Mouse (Mus musculus): ENCODE data around the gene Mid1ip1. TPM values are rescaled to one million over a fixed set of nuclear protein-coding genes. Genes with fewer than 3 reads are reported as not detected.

The Mid1ip1 gene
- total and polyA plus RNA-seq, 3 experiments: 41.2 to 60.1 TPM; not detected in 1

GRCm38 (mm10) chrX:10729488-10729887 lies 14.7 kb downstream of the Mid1ip1 start:
- Histone ChIP-seq H3K4me3 (ENCODE audit: control insufficient read depth in 1 of 2, insufficient read depth in 1 of 2, low read depth in 2 of 2, low read length in 2 of 2) (peak overlapping the region in 1 of 2 experiments; percentile 17; a peak in 1 of 4 replicates), H3K27ac (ENCODE audit: control insufficient read depth, low read depth, low read length) (no peak overlapping the region), H3K9ac (ENCODE audit: control insufficient read depth, low read depth, low read length, poor library complexity, severe bottlenecking) (peak overlapping the region; percentile 42; the same call in 1 of the 2 replicates), H3K79me2 (ENCODE audit: control insufficient read depth, insufficient read depth, low read length, poor library complexity) (no peaks in the 10 kb centered on the region), H3K27me3 (ENCODE audit: control insufficient read depth in 1 of 2, insufficient read depth in 2 of 2, low read length in 2 of 2) (no peaks in the 10 kb centered on the region), H3K4me1 (ENCODE audit: control insufficient read depth in 1 of 2, insufficient read depth in 2 of 2, low read length in 2 of 2) (peaks cover 0 to 6% of the 10 kb centered on the region in 2 experiments; a peak in 2 of 4 replicates), H3K9me3 (replicated peaks; ENCODE audit: insufficient read depth, low read length) (no peaks in the 10 kb centered on the region), H3K36me3 (ENCODE audit: control insufficient read depth in 1 of 2, insufficient read depth in 2 of 2, low read length in 2 of 2) (peaks cover 0 to 4% of the 10 kb centered on the region in 2 experiments; a peak in 1 of 4 replicates)
- peak; percentile 45 for DNase-seq (ENCODE audit: low read depth, low spot score)
- TF ChIP-seq HCFC1 (IDR thresholded peaks at IDR 0.05; ENCODE audit: low read depth, low read length) (no peak), ZKSCAN1 (IDR thresholded peaks at IDR 0.05; ENCODE audit: low read depth, low read length) (no peak), BHLHE40 (IDR thresholded peaks at IDR 0.05; ENCODE audit: borderline replicate concordance, low read depth, low read length) (peak; percentile 84), MYC (IDR thresholded peaks at IDR 0.05; ENCODE audit: low read depth, low read length) (no peak), USF1 (IDR thresholded peaks at IDR 0.05; ENCODE audit: low read depth, low read length) (peak; percentile 35; the same call in 1 of the 2 replicates), TAL1 (IDR thresholded peaks at IDR 0.05; ENCODE audit: low read length) (no peak)

- Histone ChIP-seq H3K79me2 (ENCODE audit: control insufficient read depth, insufficient read depth, low read length, poor library complexity) (no peaks in the 10 kb centered on the region), H3K4me1 (ENCODE audit: control insufficient read depth in 1 of 2, insufficient read depth in 2 of 2, low read length in 2 of 2) (no peaks in the 10 kb centered on the region), H3K9me3 (replicated peaks; ENCODE audit: insufficient read depth, low read length) (no peaks in the 10 kb centered on the region), H3K9ac (ENCODE audit: control insufficient read depth, low read depth, low read length, poor library complexity, severe bottlenecking) (no peak overlapping the region), H3K27me3 (ENCODE audit: control insufficient read depth in 1 of 2, insufficient read depth in 2 of 2, low read length in 2 of 2) (no peaks in the 10 kb centered on the region; a peak in 1 of 4 replicates), H3K27ac (ENCODE audit: control insufficient read depth, low read depth, low read length) (no peak overlapping the region), H3K36me3 (ENCODE audit: control insufficient read depth in 1 of 2, insufficient read depth in 2 of 2, low read length in 2 of 2) (no peaks in the 10 kb centered on the region; a peak in 2 of 4 replicates), H3K4me3 (ENCODE audit: control insufficient read depth in 1 of 2, insufficient read depth in 1 of 2, low read depth in 2 of 2, low read length in 2 of 2) (no peak overlapping the region)
- no peak for DNase-seq (ENCODE audit: low read depth, low spot score)
- TF ChIP-seq ETS1 (IDR thresholded peaks at IDR 0.05; ENCODE audit: low read depth, low read length): no peak
- no peak for TF ChIP-seq GABPA (IDR thresholded peaks at IDR 0.05; ENCODE audit: low read depth, low read length)
- no peak for TF ChIP-seq MYC (IDR thresholded peaks at IDR 0.05; ENCODE audit: low read depth, low read length)
- no peak for TF ChIP-seq MAFK (IDR thresholded peaks at IDR 0.05; ENCODE audit: borderline replicate concordance, low read depth, low read length)
- TF ChIP-seq ELF1 (IDR thresholded peaks at IDR 0.05; ENCODE audit: low read depth, low read length): no peak
- TF ChIP-seq CHD2 (IDR thresholded peaks at IDR 0.05; ENCODE audit: low read length): no peak
- TF ChIP-seq MAZ (IDR thresholded peaks at IDR 0.05; ENCODE audit: low read depth, low read length): no peak
- TF ChIP-seq TCF12 (IDR thresholded peaks at IDR 0.05; ENCODE audit: low read depth, low read length): no peak
- no peak for TF ChIP-seq E2F4 (IDR thresholded peaks at IDR 0.05; ENCODE audit: borderline replicate concordance, low read depth, low read length)
- TF ChIP-seq EP300 (IDR thresholded peaks at IDR 0.05; ENCODE audit: low read depth in 1 of 2, low read length in 2 of 2): no peak
- no peak for TF ChIP-seq ZKSCAN1 (IDR thresholded peaks at IDR 0.05; ENCODE audit: low read depth, low read length)
- no peak for TF ChIP-seq BHLHE40 (IDR thresholded peaks at IDR 0.05; ENCODE audit: borderline replicate concordance, low read depth, low read length)
- no peak for TF ChIP-seq HCFC1 (IDR thresholded peaks at IDR 0.05; ENCODE audit: low read depth, low read length)
- TF ChIP-seq CHD1 (IDR thresholded peaks at IDR 0.05; ENCODE audit: low read depth, low read length): no peak
- no peak for TF ChIP-seq UBTF (IDR thresholded peaks at IDR 0.05; ENCODE audit: borderline replicate concordance, insufficient read depth, low read depth, low read length)
- TF ChIP-seq RAD21 (IDR thresholded peaks at IDR 0.05; ENCODE audit: low read depth, low read length): no peak
- no peak for TF ChIP-seq MEF2A (IDR thresholded peaks at IDR 0.05; ENCODE audit: extremely low read depth, insufficient replicate concordance, low read depth, low read length, poor library complexity, severe bottlenecking)
Observed at GRCm38 (mm10) chrX:10734453-10734852, 19.6 kb downstream of the Mid1ip1 start.

Data from MEL (cell line).